Mouse (Mus musculus): Measurements from ENCODE around the gene Exoc3l. TPM values are rescaled to one million over a fixed set of nuclear protein-coding genes. Genes with fewer than 3 reads are reported as not detected.

Gene Exoc3l
- polyA plus RNA-seq, 1 experiment, result 49.2 TPM

DNA sequence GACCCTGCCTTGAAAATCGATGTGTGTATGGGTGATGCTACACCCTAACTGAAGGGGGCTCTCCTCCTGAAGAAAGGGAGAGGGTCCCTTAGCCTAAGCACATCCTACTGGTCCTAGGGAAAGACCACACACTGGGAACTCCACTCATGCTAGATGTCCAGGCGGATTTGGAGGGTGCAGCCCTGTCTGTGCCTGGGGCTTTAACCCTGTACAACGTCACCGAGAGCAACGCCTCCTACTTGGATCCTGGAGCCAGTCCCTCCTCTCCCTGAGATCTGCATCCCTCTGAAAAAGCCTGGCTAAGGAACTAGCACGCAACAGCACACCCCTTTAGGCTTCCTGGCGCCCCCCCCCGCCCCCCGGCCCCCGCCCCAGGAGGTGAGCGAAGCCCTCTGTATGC is 20.5 kb downstream of the Exoc3l start:
- Histone ChIP-seq H3K4me3 (replicated peaks; ENCODE audit: extremely low read depth, low read depth, low read length) (no peak overlapping the region), H3K4me1 (ENCODE audit: control insufficient read depth, insufficient read depth, low read length) (peaks cover 12% of the 10 kb centered on the region)
- WGBS, result 16% methylated on average over 11 of the region's 11 CpGs
- no peak for TF ChIP-seq POLR2A (IDR thresholded peaks at IDR 0.05; ENCODE audit: borderline replicate concordance, extremely low read depth, low read depth, low read length)
- TF ChIP-seq CTCF (IDR thresholded peaks at IDR 0.05; ENCODE audit: insufficient read depth, low read length), result no peak
- no peak for DNase-seq

GRCm38 (mm10) chr8:105270916-105271186 is 25.1 kb downstream of the Exoc3l start:
- no peak for TF ChIP-seq POLR2A (IDR thresholded peaks at IDR 0.05; ENCODE audit: borderline replicate concordance, extremely low read depth, low read depth, low read length)
- TF ChIP-seq CTCF (IDR thresholded peaks at IDR 0.05; ENCODE audit: insufficient read depth, low read length), result no peak
- no peak for DNase-seq
- 29% methylated on average over 11 of the region's 11 CpGs for WGBS
- Histone ChIP-seq H3K4me1 (ENCODE audit: control insufficient read depth, insufficient read depth, low read length) (peaks cover 13% of the 10 kb centered on the region), H3K4me3 (replicated peaks; ENCODE audit: extremely low read depth, low read depth, low read length) (peak overlapping the region; percentile 10)

DNA sequence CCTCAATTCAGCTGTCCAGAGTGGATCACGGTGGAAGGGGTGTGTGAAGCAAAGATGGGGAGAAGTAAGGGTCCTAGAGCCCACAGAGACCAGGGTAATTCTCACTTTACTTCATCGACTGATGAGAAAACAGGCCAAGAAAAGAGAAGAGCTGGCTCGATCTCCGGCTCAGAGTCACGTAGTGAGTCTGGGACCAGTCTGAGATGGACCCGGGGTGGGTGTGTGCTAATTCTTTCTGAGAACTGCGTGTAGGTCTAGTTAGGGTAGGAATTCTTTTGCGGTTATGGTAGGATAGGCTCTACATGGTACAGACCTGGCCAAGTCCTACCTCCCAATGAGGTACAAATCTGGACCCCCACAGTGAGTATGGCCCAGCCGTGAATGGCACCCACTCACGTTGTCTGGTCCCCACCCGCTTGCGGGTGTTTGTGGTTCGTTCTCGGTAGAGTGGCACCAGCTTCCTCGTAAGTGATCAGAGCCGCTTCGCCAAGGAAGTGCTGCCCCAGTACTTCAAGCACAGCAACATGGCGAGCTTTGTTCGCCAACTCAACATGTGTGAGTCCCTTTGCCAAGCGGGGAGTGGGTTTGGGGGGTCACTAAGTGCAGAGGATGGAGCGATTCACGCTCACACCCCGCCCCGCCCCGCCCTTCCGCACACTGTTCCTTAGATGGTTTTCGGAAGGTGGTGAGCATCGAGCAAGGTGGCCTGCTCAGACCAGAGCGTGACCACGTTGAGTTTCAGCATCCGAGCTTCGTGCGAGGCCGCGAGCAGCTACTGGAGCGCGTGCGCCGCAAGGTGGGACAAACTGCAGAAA is 25.6 kb downstream of the Exoc3l start:
- WGBS, result 32% methylated on average over 39 of the region's 39 CpGs
- Histone ChIP-seq H3K4me3 (replicated peaks; ENCODE audit: extremely low read depth, low read depth, low read length) (peak overlapping the region; percentile 57), H3K4me1 (ENCODE audit: control insufficient read depth, insufficient read depth, low read length) (peaks cover 11% of the 10 kb centered on the region)
- DNase-seq, result peak; percentile 27
- TF ChIP-seq CTCF (IDR thresholded peaks at IDR 0.05; ENCODE audit: insufficient read depth, low read length) (no peak), POLR2A (IDR thresholded peaks at IDR 0.05; ENCODE audit: borderline replicate concordance, extremely low read depth, low read depth, low read length) (no peak)

GRCm38 (mm10) chr8:105269461-105269947 is 26.4 kb downstream of the Exoc3l start, which contains the start of gene Hsf4:
Gene Hsf4 (plus strand): TSS chr8:105269801.
- peak within 1 kb of the TSS; percentile 73 for H3K4me3 ChIP-seq (replicated peaks; ENCODE audit: extremely low read depth, low read depth, low read length)
- H3K4me1 ChIP-seq (ENCODE audit: control insufficient read depth, insufficient read depth, low read length), result peaks cover 11% of the 10 kb centered on the region
- DNase-seq, result peak; percentile 75
- TF ChIP-seq POLR2A (IDR thresholded peaks at IDR 0.05; ENCODE audit: borderline replicate concordance, extremely low read depth, low read depth, low read length) (peak; percentile 62; the same call in 1 of the 2 replicates), CTCF (IDR thresholded peaks at IDR 0.05; ENCODE audit: insufficient read depth, low read length) (no peak)
- WGBS, result 4% methylated on average over 42 of the region's 42 CpGs

- TF ChIP-seq CTCF (IDR thresholded peaks at IDR 0.05; ENCODE audit: insufficient read depth, low read length), result no peak
- TF ChIP-seq POLR2A (IDR thresholded peaks at IDR 0.05; ENCODE audit: borderline replicate concordance, extremely low read depth, low read depth, low read length), result no peak
- Histone ChIP-seq H3K4me1 (ENCODE audit: control insufficient read depth, insufficient read depth, low read length) (peaks cover 11% of the 10 kb centered on the region), H3K4me3 (replicated peaks; ENCODE audit: extremely low read depth, low read depth, low read length) (peak overlapping the region; percentile 73)
- WGBS, result 15% methylated on average over 10 of the region's 10 CpGs
- DNase-seq, result no peak
Measured at GRCm38 (mm10) chr8:105269075-105269458, 26.8 kb downstream of the Exoc3l start.

GRCm38 (mm10) chr8:105268342-105269074 is 27.4 kb downstream of the Exoc3l start:
- no peak for TF ChIP-seq POLR2A (IDR thresholded peaks at IDR 0.05; ENCODE audit: borderline replicate concordance, extremely low read depth, low read depth, low read length)
- TF ChIP-seq CTCF (IDR thresholded peaks at IDR 0.05; ENCODE audit: insufficient read depth, low read length), result no peak
- peaks cover 11% of the 10 kb centered on the region for H3K4me1 ChIP-seq (ENCODE audit: control insufficient read depth, insufficient read depth, low read length)
- 33% methylated on average over 65 of the region's 65 CpGs for WGBS
- DNase-seq, result peak; percentile 56
- peak overlapping the region; percentile 73 for H3K4me3 ChIP-seq (replicated peaks; ENCODE audit: extremely low read depth, low read depth, low read length)

DNA sequence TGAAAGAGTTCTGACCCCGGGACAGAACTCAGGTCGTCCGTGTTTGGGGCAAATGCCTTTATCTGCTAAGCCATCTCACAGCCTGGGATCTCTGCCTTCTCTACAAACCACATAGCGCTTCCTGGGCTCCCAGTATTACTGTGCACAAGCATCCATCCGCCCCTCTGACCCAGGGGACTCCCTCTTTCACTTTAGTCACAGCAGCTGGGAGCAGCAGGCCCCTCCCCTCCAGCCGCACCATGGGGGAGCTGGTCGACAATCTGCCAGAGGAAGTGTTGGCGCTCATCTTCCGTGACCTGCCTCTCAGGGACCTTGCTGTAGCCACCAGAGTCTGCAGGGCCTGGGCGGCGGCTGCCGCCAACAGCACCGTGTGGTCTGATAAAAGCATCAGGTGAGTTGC is 29.1 kb downstream of the Exoc3l start:
- H3K4me3 ChIP-seq (replicated peaks; ENCODE audit: extremely low read depth, low read depth, low read length), result no peak overlapping the region
- TF ChIP-seq CTCF (IDR thresholded peaks at IDR 0.05; ENCODE audit: insufficient read depth, low read length) (no peak), POLR2A (IDR thresholded peaks at IDR 0.05; ENCODE audit: borderline replicate concordance, extremely low read depth, low read depth, low read length) (no peak)
- 75% methylated on average over 13 of the region's 13 CpGs for WGBS
- no peak for DNase-seq
- H3K4me1 ChIP-seq (ENCODE audit: control insufficient read depth, insufficient read depth, low read length), result peaks cover 11% of the 10 kb centered on the region

- TF ChIP-seq CTCF (IDR thresholded peaks at IDR 0.05; ENCODE audit: insufficient read depth, low read length) (no peak), POLR2A (IDR thresholded peaks at IDR 0.05; ENCODE audit: borderline replicate concordance, extremely low read depth, low read depth, low read length) (peak; percentile 15; the same call in 1 of the 2 replicates)
- H3K4me1 ChIP-seq (ENCODE audit: control insufficient read depth, insufficient read depth, low read length), result peaks cover 10% of the 10 kb centered on the region
- 6% methylated on average over 10 of the region's 10 CpGs for WGBS
- peak overlapping the region; percentile 49 for H3K4me3 ChIP-seq (replicated peaks; ENCODE audit: extremely low read depth, low read depth, low read length)
- peak; percentile 32 for DNase-seq
Measured at GRCm38 (mm10) chr8:105265128-105265527, 30.8 kb downstream of the Exoc3l start.

DNA sequence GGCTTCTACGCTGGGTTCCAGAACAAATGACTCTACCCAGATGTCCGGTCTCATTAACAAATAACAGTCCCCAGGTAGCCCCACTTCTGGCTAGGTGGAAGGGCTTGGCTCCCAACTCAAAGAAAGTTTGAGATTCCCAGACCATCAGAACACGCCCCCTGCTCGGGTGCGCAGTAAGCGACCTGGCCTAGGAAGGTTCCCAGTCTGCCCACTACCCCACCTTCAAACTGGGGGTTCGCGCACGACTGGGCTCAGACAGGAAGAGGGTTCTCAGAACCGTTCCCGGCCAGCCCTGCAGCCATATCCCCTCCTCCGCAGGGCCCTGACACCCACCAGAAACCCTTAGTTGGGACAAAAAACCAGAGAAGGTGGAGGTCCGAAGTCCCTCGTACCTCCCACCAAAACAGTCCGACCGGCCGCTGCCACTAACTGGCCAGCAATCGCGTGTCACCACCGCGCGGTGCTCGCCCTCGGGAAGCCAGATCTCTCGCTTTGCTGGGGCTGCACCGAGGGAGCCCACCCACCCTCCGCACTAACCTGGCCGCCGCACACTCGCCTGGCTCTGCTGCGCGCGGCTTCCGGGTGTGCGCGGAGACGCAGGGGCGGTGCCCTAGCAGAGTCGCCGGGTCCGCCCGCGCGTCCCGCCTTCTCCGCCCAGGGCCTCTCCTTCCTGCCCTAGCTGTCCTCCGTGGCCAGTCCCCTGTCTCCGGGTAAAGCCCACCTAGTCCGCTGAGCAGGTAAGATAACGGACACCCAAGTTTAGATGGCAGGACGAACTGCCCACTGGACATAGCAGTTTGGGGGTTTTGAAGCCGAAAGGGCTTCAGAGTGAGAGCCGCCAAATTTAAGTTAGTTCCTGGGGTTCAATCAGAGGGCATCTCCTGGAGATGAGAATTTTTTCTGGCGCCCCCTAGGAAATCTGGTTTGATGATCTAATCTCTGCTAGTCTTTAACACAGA is 31.6 kb downstream of the Exoc3l start, which contains the start of the genes Tradd and Fbxl8:
Gene Tradd, minus strand, starts transcription at position 586 of the 959 bp plus-strand sequence.
Gene Fbxl8, plus strand, starts transcription at position 625 of the 959 bp plus-strand sequence.
- 2% methylated on average over 54 of the region's 54 CpGs for WGBS
- DNase-seq, result peak; percentile 78
- TF ChIP-seq CTCF (IDR thresholded peaks at IDR 0.05; ENCODE audit: insufficient read depth, low read length), result no peak
- TF ChIP-seq POLR2A (IDR thresholded peaks at IDR 0.05; ENCODE audit: borderline replicate concordance, extremely low read depth, low read depth, low read length), result peak; percentile 76; the same call in 1 of the 2 replicates

More for the DNA sequence above, 31.6 kb downstream of the Exoc3l start, which contains the start of the genes Tradd and Fbxl8:
- Histone ChIP-seq H3K4me3 (replicated peaks; ENCODE audit: extremely low read depth, low read depth, low read length) (peak within 1 kb of the TSS; percentile 79), H3K4me1 (ENCODE audit: control insufficient read depth, insufficient read depth, low read length) (peaks cover 16% of the 10 kb centered on the region)
